In genomic region chr9:90125416-90126099, GRCm38 (mm10) we compare ENCODE assay signal across 9 mouse cellular contexts. TPM values are rescaled to one million over a fixed set of nuclear protein-coding genes. Genes with fewer than 3 reads are reported as not detected.
DNase-seq lines count a peak whose midpoint lies in the region; ATAC-seq and TF ChIP-seq lines count a peak whose summit lies in the region.
"Had no signal": no experiment of that assay in that cellular context is flagged by ENCODE, and none has a peak within 500 bp of the region (broad histone marks: within the 10 kb centered on the region; RNA-seq: fewer than 3 reads in every experiment).

No protein-coding gene starts in this region.

- WGBS in heart, embryonic 12.5 days: 19% methylated on average over 7 of the region's 7 CpGs
- WGBS in forebrain, postnatal 0 days: 22% methylated on average over 7 of the region's 7 CpGs
- WGBS in liver, postnatal 0 days (ENCODE audit: insufficient replicate concordance): 17% methylated on average over 7 of the region's 7 CpGs

- no peak for DNase-seq in heart, postnatal 36 days
- no peak for DNase-seq in ES-E14 (ENCODE audit: low read depth, low spot score)
- DNase-seq in forebrain, postnatal 0 days: no peak
- DNase-seq in liver, postnatal 0 days: no peak
- DNase-seq in layer of hippocampus, adult 11-12 months (ENCODE audit: low spot score): no peak
- DNase-seq in gastrocnemius, adult 18-20 months (ENCODE audit: low spot score): no peak
- no peak for DNase-seq in layer of hippocampus, adult 9-10 months (ENCODE audit: low spot score)

- no peaks in the 10 kb centered on the region for H3K27me3 ChIP-seq in heart, embryonic 12.5 days (replicated peaks)
- no peaks in the 10 kb centered on the region for H3K27me3 ChIP-seq in forebrain, postnatal 0 days (ENCODE audit: insufficient read depth, low read length)
- no peaks in the 10 kb centered on the region for H3K27me3 ChIP-seq in liver, postnatal 0 days (ENCODE audit: insufficient read depth, low read length)

- ATAC-seq in heart, embryonic 12.5 days (ENCODE audit: insufficient number of reproducible peaks, low FRiP score): no peak
- no peak for ATAC-seq in forebrain, postnatal 0 days
- no peak for ATAC-seq in liver, postnatal 0 days

- no peak for TF ChIP-seq CTCF in forebrain, postnatal 0 days (IDR thresholded peaks at IDR 0.05; ENCODE audit: low read depth)
- no peak for TF ChIP-seq CTCF in liver, postnatal 0 days (IDR thresholded peaks at IDR 0.05; ENCODE audit: low read depth)

- H3K9ac ChIP-seq in heart, embryonic 12.5 days: 0 out of 2 replicates have a peak overlapping the region, but pooled peaks have one; percentile 32
- H3K9ac ChIP-seq in ES-E14 (ENCODE audit: insufficient read depth, low read depth, low read length, poor library complexity, severe bottlenecking): no peak overlapping the region
- H3K9ac ChIP-seq in forebrain, postnatal 0 days: no peak overlapping the region
- H3K9ac ChIP-seq in liver, postnatal 0 days (replicated peaks): peak overlapping the region; percentile 48; the same call in 1 of the 2 replicates

- no peak overlapping the region for H3K27ac ChIP-seq in heart, embryonic 12.5 days (ENCODE audit: poor library complexity, severe bottlenecking)
- no peak overlapping the region for H3K27ac ChIP-seq in ES-E14 (ENCODE audit: insufficient read depth, low read depth, low read length, poor library complexity, severe bottlenecking)
- H3K27ac ChIP-seq in forebrain, postnatal 0 days (ENCODE audit: low read depth, low read length): no peak overlapping the region
- H3K27ac ChIP-seq in liver, postnatal 0 days (ENCODE audit: low read depth): no peak overlapping the region

- H3K36me3 ChIP-seq in heart, embryonic 12.5 days: no peaks in the 10 kb centered on the region
- no peaks in the 10 kb centered on the region for H3K36me3 ChIP-seq in ES-E14 (ENCODE audit: control insufficient read depth, insufficient read depth, low read length, poor library complexity, severe bottlenecking)
- no peaks in the 10 kb centered on the region for H3K36me3 ChIP-seq in forebrain, postnatal 0 days (ENCODE audit: insufficient read depth)
- H3K36me3 ChIP-seq in liver, postnatal 0 days (replicated peaks; ENCODE audit: insufficient read depth, low read length): no peaks in the 10 kb centered on the region
- H3K36me3 ChIP-seq: G1E had no signal

- in situ Hi-C loops in ES-E14 (cut with MboI; ENCODE audit: low sequenced_read_pairs in 2 of 2, unreplicated experiment in 2 of 2): no loop called here

- no peak for TF ChIP-seq EP300 in liver, postnatal 0 days (IDR thresholded peaks at IDR 0.05; ENCODE audit: low read depth)

- H3K4me1 ChIP-seq in heart, embryonic 12.5 days (replicated peaks): peaks cover 13% of the 10 kb centered on the region
- peaks cover 2 to 5% of the 10 kb centered on the region in 2 experiments; a peak in 2 of 4 replicates for H3K4me1 ChIP-seq in ES-E14 (ENCODE audit: control insufficient read depth in 2 of 2, insufficient read depth in 2 of 2, low read length in 2 of 2, poor library complexity in 1 of 2)
- H3K4me1 ChIP-seq in forebrain, postnatal 0 days (ENCODE audit: insufficient read depth): no peaks in the 10 kb centered on the region
- no peaks in the 10 kb centered on the region for H3K4me1 ChIP-seq in liver, postnatal 0 days (ENCODE audit: insufficient read depth)

- no peaks in the 10 kb centered on the region for H3K9me3 ChIP-seq in heart, embryonic 12.5 days (replicated peaks)
- H3K9me3 ChIP-seq in ES-E14 (ENCODE audit: control insufficient read depth, insufficient read depth, low read depth, low read length): no peaks in the 10 kb centered on the region
- H3K9me3 ChIP-seq in forebrain, postnatal 0 days (ENCODE audit: low read length): no peaks in the 10 kb centered on the region
- H3K9me3 ChIP-seq in liver, postnatal 0 days (ENCODE audit: low read length): no peaks in the 10 kb centered on the region
- H3K9me3 ChIP-seq: G1E had no signal

- H3K4me2 ChIP-seq in heart, embryonic 12.5 days: peak overlapping the region; percentile 64
- peak overlapping the region; percentile 41 for H3K4me2 ChIP-seq in forebrain, postnatal 0 days (ENCODE audit: low read depth)
- H3K4me2 ChIP-seq in liver, postnatal 0 days (ENCODE audit: low read depth, low read length): peak overlapping the region; percentile 67

- H3K4me3 ChIP-seq in heart, embryonic 12.5 days: peak overlapping the region; percentile 49
- H3K4me3 ChIP-seq in ES-E14 (ENCODE audit: insufficient read depth in 1 of 2, low read depth in 1 of 2, low read length in 2 of 2, poor library complexity in 1 of 2, severe bottlenecking in 1 of 2): peak overlapping the region; percentile 41 to 50; a peak in 3 of 4 replicates
- H3K4me3 ChIP-seq in forebrain, postnatal 0 days (ENCODE audit: low read depth, low read length): peak overlapping the region; percentile 27
- peak overlapping the region; percentile 50 for H3K4me3 ChIP-seq in liver, postnatal 0 days (ENCODE audit: low read depth, low read length)

- intact Hi-C loops in heart, postnatal 36 days (cut with DNase I): loop anchor here (2.0 to 5.0 kb wide), 3 partner anchors 27 to 72 kb away; partner anchors contain the start of gene Adamts7

TF ChIP-seq in ES-E14, 5 proteins besides CTCF, POLR2A, EP300 and RAD21:
- peak; percentile 34; the same call in 1 of the 2 replicates for TF ChIP-seq ZNF384 (IDR thresholded peaks at IDR 0.05; ENCODE audit: low read depth, low read length)
- no peak for TF ChIP-seq MAFK (IDR thresholded peaks at IDR 0.05; ENCODE audit: insufficient read depth, low read depth, low read length)
- TF ChIP-seq CHD2 (IDR thresholded peaks at IDR 0.05; ENCODE audit: low read depth, low read length): no peak
- TF ChIP-seq ZC3H11A (IDR thresholded peaks at IDR 0.05; ENCODE audit: borderline replicate concordance, low read depth, low read length): no peak

RNA-seq across cellular contexts. Expression of gene Morf4l1, which starts 11.0 kb away (rescaled TPM):
- 385 and 388 TPM in 2 replicates for polyA plus RNA-seq in heart, embryonic 12.5 days (2016; fragmentation: Nextera tagmentation; extraction: Ambion mirVana)
- total RNA-seq in heart, postnatal 36 days (2021): 100 to 1,000 TPM; 254 to 268 TPM
- 139 and 201 TPM in 2 replicates for total RNA-seq in ES-E14 (2012; rRNA removed)
- total RNA-seq in forebrain, postnatal 0 days (2014; rRNA removed): 295 and 321 TPM in 2 replicates
- 636 and 638 TPM in 2 replicates for polyA plus RNA-seq in forebrain, postnatal 0 days (2015; fragmentation: Nextera tagmentation; extraction: Ambion mirVana)
- polyA plus RNA-seq in liver, postnatal 0 days (2015; fragmentation: Nextera tagmentation; extraction: Ambion mirVana): 129 and 135 TPM in 2 replicates
- total RNA-seq in gastrocnemius, adult 18-20 months (2021): 100 to 1,000 TPM; 168 to 191 TPM

RNA-seq across cellular contexts. Expression of gene Adamts7, which starts 37.3 kb away (rescaled TPM):
- 7.9 and 8.0 TPM in 2 replicates for polyA plus RNA-seq in heart, embryonic 12.5 days (2016; fragmentation: Nextera tagmentation; extraction: Ambion mirVana)
- 10 to 100 TPM; 14.4 to 17.7 TPM for total RNA-seq in heart, postnatal 36 days (2021)
- total RNA-seq in ES-E14 (2012; rRNA removed): 9.5 and 11.7 TPM in 2 replicates
- total RNA-seq in forebrain, postnatal 0 days (2014; rRNA removed): 10.9 and 15.9 TPM in 2 replicates
- 4.1 and 4.9 TPM in 2 replicates for polyA plus RNA-seq in forebrain, postnatal 0 days (2015; fragmentation: Nextera tagmentation; extraction: Ambion mirVana)
- polyA plus RNA-seq in liver, postnatal 0 days (2015; fragmentation: Nextera tagmentation; extraction: Ambion mirVana): 1.6 and 2.0 TPM in 2 replicates
- under 1 TPM; 0.21 to 0.23 TPM for total RNA-seq in gastrocnemius, adult 18-20 months (2021)
- total RNA-seq: G1E had no signal
- polyA plus RNA-seq: G1E had no signal

Comparison
In these comparisons a context has a peak if more than half of its experiments do, and no peak if none do; other contexts are left out.
1. H3K9ac ChIP-seq: peak in heart, embryonic 12.5 days (single experiment) and liver, postnatal 0 days (single experiment); none in ES-E14 (single experiment) and forebrain, postnatal 0 days (single experiment).
2. Peak in every context shown above with its lines, with median percentiles within 50 percentile points of each other: H3K4me2 ChIP-seq and H3K4me3 ChIP-seq.